Mouse (Mus musculus) heart, postnatal 14 days (tissue): Measurements from ENCODE around the gene Krtap4-1. TPM values are rescaled to one million over a fixed set of nuclear protein-coding genes. Genes with fewer than 3 reads are reported as not detected.

ENCODE experiments used
- DNase-seq, 2 experiments: peaks; one replicate each; pipeline ENCODE4 v3.0.0; 2021 to 2022
- intact Hi-C: fragments of 180-260 bp; cut with DNase I; formaldehyde crosslinking; loops from one replicate; pipeline ENCODE4 v1.15.1; 2025
- total RNA-seq, 2 experiments: library from RNA; stranded (reverse); gene quantifications; 2 replicates each; pipeline ENCODE4 v1.2.3; 2021

Gene Krtap4-1
- total RNA-seq, 2 experiments from 2014 or later, result not detected

- DNase-seq, result no peak
- intact Hi-C loops, result no loop called here
These were observed 37.1 kb downstream of the Krtap4-1 start, which contains the start of gene Krtap1-3 for GRCm38 (mm10) chr11:99590981-99591380. Gene Krtap1-3 (minus strand): TSS chr11:99591339.

DNA sequence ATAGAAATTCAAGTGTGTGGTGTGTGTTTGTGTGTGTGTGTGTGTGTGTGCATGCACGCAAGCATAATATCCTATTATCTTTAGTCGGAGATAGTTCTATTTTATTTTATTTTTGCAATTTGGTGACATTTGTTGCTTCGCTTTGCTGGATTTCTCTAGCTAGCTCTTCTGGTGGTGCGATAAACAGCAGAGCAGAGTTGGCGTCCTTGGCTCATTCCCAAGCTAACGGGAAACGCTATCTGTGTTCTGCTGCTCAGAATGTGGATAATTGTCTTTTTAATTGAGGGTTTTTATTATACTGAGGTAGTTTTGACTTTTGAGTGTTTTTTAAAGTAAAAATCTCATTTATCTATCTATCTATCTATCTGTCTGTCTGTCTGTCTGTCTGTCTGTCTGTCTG is 42.9 kb downstream of the Krtap4-1 start:
- no peak for DNase-seq
- intact Hi-C loops, result no loop called here

GRCm38 (mm10) chr11:99583245-99583704 is 44.8 kb downstream of the Krtap4-1 start, which contains the start of gene Krtap1-4:
Gene Krtap1-4 (minus strand): TSS chr11:99583654.
- intact Hi-C loops, result no loop called here

DNA sequence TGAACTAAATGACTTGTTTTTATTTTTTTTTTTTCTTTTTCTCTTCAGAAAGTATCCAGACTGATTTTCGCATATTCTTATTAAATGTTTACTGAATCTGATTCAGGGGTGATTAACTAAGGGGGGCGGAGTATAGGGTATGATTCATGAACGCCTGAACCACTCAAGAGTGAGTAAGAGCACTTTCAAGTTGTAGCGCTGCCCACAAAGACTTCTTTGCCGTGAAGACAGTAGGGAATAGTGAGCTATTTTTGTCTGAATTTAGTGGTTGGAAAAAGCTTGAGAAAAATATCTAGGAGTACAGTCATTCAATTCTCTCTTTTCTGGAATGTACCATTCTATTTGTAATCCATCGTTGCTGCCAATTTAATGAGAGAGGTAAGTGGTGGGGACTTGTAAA is 46.5 kb downstream of the Krtap4-1 start:
- no peak for DNase-seq
- intact Hi-C loops, result no loop called here

More at GRCm38 (mm10) chr11:99583245-99583704, 44.8 kb downstream of the Krtap4-1 start, which contains the start of gene Krtap1-4:
- DNase-seq, result no peak

GRCm38 (mm10) chr11:99581051-99581450 is 47.0 kb downstream of the Krtap4-1 start:
- intact Hi-C loops, result no loop called here

GRCm38 (mm10) chr11:99580636-99581035 is 47.4 kb downstream of the Krtap4-1 start, which contains the start of gene Krtap1-5:
Gene Krtap1-5 (minus strand): TSS chr11:99581016.
- intact Hi-C loops, result no loop called here

More at GRCm38 (mm10) chr11:99581051-99581450, 47.0 kb downstream of the Krtap4-1 start:
- no peak for DNase-seq

More at GRCm38 (mm10) chr11:99580636-99581035, 47.4 kb downstream of the Krtap4-1 start, which contains the start of gene Krtap1-5:
- DNase-seq, result no peak

Other genes starting within 250 kb of the Krtap4-1 start
- 1 to 10 TPM; 4.6 to 8.9 TPM for gene Krt10, start 238.9 kb downstream of the Krtap4-1 start, total RNA-seq
- not detected for gene Krt12, start 206.0 kb downstream of the Krtap4-1 start, total RNA-seq
- gene Krt20, start 190.1 kb downstream of the Krtap4-1 start, total RNA-seq, result under 1 TPM; 0.14 to 0.22 TPM
- gene Krt23, start 135.1 kb downstream of the Krtap4-1 start, total RNA-seq, result not detected
- gene Krt39, start 106.9 kb downstream of the Krtap4-1 start, total RNA-seq, result not detected
- not detected for gene Krt40, start 85.1 kb downstream of the Krtap4-1 start, total RNA-seq
- not detected for gene Krtap3-3, start 77.4 kb downstream of the Krtap4-1 start, total RNA-seq
- gene Krtap3-2, start 71.4 kb downstream of the Krtap4-1 start, total RNA-seq, result not detected
- gene Gm11939, start 68.8 kb downstream of the Krtap4-1 start, total RNA-seq, result not detected
- not detected for gene Krtap3-1, start 61.6 kb downstream of the Krtap4-1 start, total RNA-seq
- gene Krtap1-5, start 47.2 kb downstream of the Krtap4-1 start, total RNA-seq, result not detected
- gene Krtap1-4, start 44.6 kb downstream of the Krtap4-1 start, total RNA-seq, result not detected
- gene Krtap1-3, start 36.9 kb downstream of the Krtap4-1 start, total RNA-seq, result not detected
- not detected for gene Krtap9-3, start 30.1 kb downstream of the Krtap4-1 start, total RNA-seq
- not detected for gene Gm11938, start 24.9 kb downstream of the Krtap4-1 start, total RNA-seq
- gene Gm11937, start 18.0 kb downstream of the Krtap4-1 start, total RNA-seq, result not detected
- gene Krtap2-4, start 13.4 kb downstream of the Krtap4-1 start, total RNA-seq, result not detected
- not detected for gene Gm11562, start 7.8 kb downstream of the Krtap4-1 start, total RNA-seq
- not detected for gene Krtap4-2, start 6.8 kb upstream of the Krtap4-1 start, total RNA-seq
- not detected for gene Krtap4-7, start 15.9 kb upstream of the Krtap4-1 start, total RNA-seq
- not detected for gene Gm11555, start 22.0 kb upstream of the Krtap4-1 start, total RNA-seq
- gene Gm11563, start 30.7 kb upstream of the Krtap4-1 start, total RNA-seq, result not detected
- not detected for gene Krtap4-6, start 37.7 kb upstream of the Krtap4-1 start, total RNA-seq
- not detected for gene Gm14190, start 62.5 kb upstream of the Krtap4-1 start, total RNA-seq
- not detected for gene Gm14180, start 106.1 kb upstream of the Krtap4-1 start, total RNA-seq
- not detected for gene Gm11595, start 144.7 kb upstream of the Krtap4-1 start, total RNA-seq
- not detected for gene Krtap4-8, start 152.5 kb upstream of the Krtap4-1 start, total RNA-seq
- not detected for gene Krtap4-9, start 157.0 kb upstream of the Krtap4-1 start, total RNA-seq
- not detected for gene Gm11596, start 165.2 kb upstream of the Krtap4-1 start, total RNA-seq
- not detected for gene Gm11569, start 170.7 kb upstream of the Krtap4-1 start, total RNA-seq
- gene Gm11554, start 176.2 kb upstream of the Krtap4-1 start, total RNA-seq, result not detected
- not detected for gene Krtap4-13, start 181.7 kb upstream of the Krtap4-1 start, total RNA-seq
- not detected for gene Gm11564, start 187.4 kb upstream of the Krtap4-1 start, total RNA-seq
- gene 2300003K06Rik, start 209.8 kb upstream of the Krtap4-1 start, total RNA-seq, result not detected
- gene Krtap4-16, start 223.4 kb upstream of the Krtap4-1 start, total RNA-seq, result not detected
- gene Gm11568, start 229.7 kb upstream of the Krtap4-1 start, total RNA-seq, result not detected
- not detected for gene Gm11559, start 236.2 kb upstream of the Krtap4-1 start, total RNA-seq
- not detected for gene Krtap9-1, start 245.2 kb upstream of the Krtap4-1 start, total RNA-seq